In genomic region chr11:68851644-68852485, GRCm38 (mm10) we compare ENCODE assay signal across 8 mouse cellular contexts. TPM values are rescaled to one million over a fixed set of nuclear protein-coding genes. Genes with fewer than 3 reads are reported as not detected.
A peak's percentile ranks its signal among the peaks of the same experiment; 100 is the strongest.
DNase-seq lines count a peak whose midpoint lies in the region; ATAC-seq and TF ChIP-seq lines count a peak whose summit lies in the region.

No protein-coding gene starts in this region.

- H3K4me2 ChIP-seq in heart, embryonic 16.5 days (ENCODE audit: low read depth, low read length): peak overlapping the region; percentile 88
- peak overlapping the region; percentile 84 for H3K4me2 ChIP-seq in liver, embryonic 14.5 days (ENCODE audit: low read depth)

- intact Hi-C loops in gastrocnemius, adult 2 months (cut with DNase I): no loop called here
- intact Hi-C loops in gastrocnemius, postnatal 36 days (cut with DNase I): no loop called here

- H3K9me3 ChIP-seq in heart, embryonic 16.5 days (replicated peaks; ENCODE audit: control insufficient read depth, low read length): no peaks in the 10 kb centered on the region
- H3K9me3 ChIP-seq in liver, embryonic 14.5 days (ENCODE audit: control insufficient read depth, low read length): no peaks in the 10 kb centered on the region

- no peaks in the 10 kb centered on the region for H3K36me3 ChIP-seq in heart, embryonic 16.5 days (ENCODE audit: control insufficient read depth, insufficient read depth)
- H3K36me3 ChIP-seq in liver, embryonic 14.5 days (replicated peaks; ENCODE audit: control insufficient read depth, insufficient read depth, low read depth): peaks cover 2% of the 10 kb centered on the region; the same call in 1 of the 2 replicates

- peak overlapping the region; percentile 95 for H3K4me3 ChIP-seq in gastrocnemius, adult 2 months
- peak overlapping the region; percentile 84 for H3K4me3 ChIP-seq in heart, embryonic 16.5 days (ENCODE audit: low read length)
- peak overlapping the region; percentile 72 to 90 for H3K4me3 ChIP-seq in liver, embryonic 14.5 days (ENCODE audit: insufficient read depth in 1 of 2, low read depth in 2 of 2, low read length in 2 of 2)

- no peak for ATAC-seq in heart, embryonic 16.5 days (replicated peaks; ENCODE audit: extremely low read depth, insufficient read depth, low FRiP score)
- ATAC-seq in liver, embryonic 14.5 days (ENCODE audit: insufficient read depth): no peak

- TF ChIP-seq CTCF in gastrocnemius, adult 2 months (IDR thresholded peaks at IDR 0.05): no peak
- no peak for TF ChIP-seq CTCF in liver, embryonic 14.5 days (IDR thresholded peaks at IDR 0.05; ENCODE audit: low read depth)

- H3K27ac ChIP-seq in gastrocnemius, adult 2 months: peak overlapping the region; percentile 100
- H3K27ac ChIP-seq in heart, embryonic 16.5 days (ENCODE audit: low read length): peak overlapping the region; percentile 97
- H3K27ac ChIP-seq in liver, embryonic 14.5 days: peak overlapping the region; percentile 96

- H3K27me3 ChIP-seq in heart, embryonic 16.5 days (ENCODE audit: control insufficient read depth, insufficient read depth, low read length): no peaks in the 10 kb centered on the region
- H3K27me3 ChIP-seq in liver, embryonic 14.5 days (ENCODE audit: control insufficient read depth, insufficient read depth, low read length): no peaks in the 10 kb centered on the region

- WGBS in heart, embryonic 16.5 days: 2% methylated on average over 13 of the region's 13 CpGs
- WGBS in liver, embryonic 14.5 days (ENCODE audit: insufficient replicate concordance): 2% methylated on average over 13 of the region's 13 CpGs

- peaks cover 24% of the 10 kb centered on the region for H3K4me1 ChIP-seq in heart, embryonic 16.5 days (ENCODE audit: control insufficient read depth, insufficient read depth, low read length)
- peaks cover 25 to 35% of the 10 kb centered on the region in 2 experiments for H3K4me1 ChIP-seq in liver, embryonic 14.5 days (replicated peaks; ENCODE audit: control insufficient read depth in 2 of 2, insufficient read depth in 2 of 2, low read length in 1 of 2)

- no peak for TF ChIP-seq EP300 in liver, embryonic 14.5 days (IDR thresholded peaks at IDR 0.05; ENCODE audit: low read depth)

- DNase-seq in gastrocnemius, adult 2 months: no peak
- no peak for DNase-seq in gastrocnemius, postnatal 36 days
- peak; percentile 22 for DNase-seq in CD4-positive helper T cell, adult 2 months (ENCODE audit: low read depth, low spot score)
- no peak for DNase-seq in liver, embryonic 14.5 days (ENCODE audit: low read depth in 3 of 3, low spot score in 3 of 3)
- no peak for DNase-seq in cerebellum, adult 18-20 months
- no peak for DNase-seq in left cerebral cortex, adult 11 months (ENCODE audit: low spot score)
- DNase-seq in testis, postnatal 10 days (ENCODE audit: low spot score): no peak

- peak overlapping the region; percentile 93 for H3K9ac ChIP-seq in heart, embryonic 16.5 days (ENCODE audit: low read length)
- peak overlapping the region; percentile 97 for H3K9ac ChIP-seq in liver, embryonic 14.5 days (replicated peaks)

RNA-seq across cellular contexts. Expression of gene Ndel1, which starts 19.8 kb away (rescaled TPM):
- total RNA-seq in gastrocnemius, adult 2 months (2021): 10 to 100 TPM; 82.3 to 82.4 TPM
- 10 to 100 TPM; 70.0 to 81.9 TPM for total RNA-seq in gastrocnemius, postnatal 36 days (2021)
- 75.4 and 79.4 TPM in 2 replicates for polyA plus RNA-seq in heart, embryonic 16.5 days (2015; fragmentation: Nextera tagmentation; extraction: Ambion mirVana)
- polyA plus RNA-seq in liver, embryonic 14.5 days (2012; rRNA removed): 20.2 and 21.1 TPM in 2 replicates
- 28.1 and 30.8 TPM in 2 replicates for polyA plus RNA-seq in liver, embryonic 14.5 days (2014; fragmentation: Nextera tagmentation; extraction: Ambion mirVana)

RNA-seq across cellular contexts. Expression of gene Rnf222, which starts 36.5 kb away (rescaled TPM):
- not detected for total RNA-seq in gastrocnemius, adult 2 months (2021)
- not detected for total RNA-seq in gastrocnemius, postnatal 36 days (2021)
- polyA plus RNA-seq in heart, embryonic 16.5 days (2015; fragmentation: Nextera tagmentation; extraction: Ambion mirVana): 0.09 and 0.13 TPM in 2 replicates
- polyA plus RNA-seq in liver, embryonic 14.5 days (2012; rRNA removed): 0.08 and 0.09 TPM in 2 replicates
- polyA plus RNA-seq in liver, embryonic 14.5 days (2014; fragmentation: Nextera tagmentation; extraction: Ambion mirVana): 0.10 TPM in 1 of 2 replicates, not detected in the other

RNA-seq across cellular contexts. Expression of gene Rpl26, which starts 49.5 kb away (rescaled TPM):
- total RNA-seq in gastrocnemius, adult 2 months (2021): 100 to 1,000 TPM; 606 to 729 TPM
- total RNA-seq in gastrocnemius, postnatal 36 days (2021): 100 to 1,000 TPM; 536 to 627 TPM
- polyA plus RNA-seq in heart, embryonic 16.5 days (2015; fragmentation: Nextera tagmentation; extraction: Ambion mirVana): 505 and 551 TPM in 2 replicates
- 1,827 and 1,859 TPM in 2 replicates for polyA plus RNA-seq in liver, embryonic 14.5 days (2012; rRNA removed)
- 829 and 850 TPM in 2 replicates for polyA plus RNA-seq in liver, embryonic 14.5 days (2014; fragmentation: Nextera tagmentation; extraction: Ambion mirVana)
